Mouse (Mus musculus) left cerebral cortex, postnatal 36 days (tissue): ENCODE measurements at regions not wholly inside any gene's neighbourhood (a gene's known extent, or its start where the extent isn't known, plus 50 kb on each side); places are given as distances from the start of the nearest gene placed in this dataset.
"Not testable (repeated sequence)": the region's sequence is repeated elsewhere in the genome, so short reads cannot be mapped to it uniquely, and the experiment has no call there.

Source experiments
- DNase-seq, 2 experiments: peaks; one replicate each; pipeline ENCODE4 v3.0.0; 2021 to 2022; ENCODE audit warnings: low spot score in 2 of 2, mixed read lengths in 1 of 2
- intact Hi-C: fragments of 180-260 bp; cut with DNase I; formaldehyde crosslinking; loops from one replicate; pipeline ENCODE4 v1.15.1; 2025

DNA sequence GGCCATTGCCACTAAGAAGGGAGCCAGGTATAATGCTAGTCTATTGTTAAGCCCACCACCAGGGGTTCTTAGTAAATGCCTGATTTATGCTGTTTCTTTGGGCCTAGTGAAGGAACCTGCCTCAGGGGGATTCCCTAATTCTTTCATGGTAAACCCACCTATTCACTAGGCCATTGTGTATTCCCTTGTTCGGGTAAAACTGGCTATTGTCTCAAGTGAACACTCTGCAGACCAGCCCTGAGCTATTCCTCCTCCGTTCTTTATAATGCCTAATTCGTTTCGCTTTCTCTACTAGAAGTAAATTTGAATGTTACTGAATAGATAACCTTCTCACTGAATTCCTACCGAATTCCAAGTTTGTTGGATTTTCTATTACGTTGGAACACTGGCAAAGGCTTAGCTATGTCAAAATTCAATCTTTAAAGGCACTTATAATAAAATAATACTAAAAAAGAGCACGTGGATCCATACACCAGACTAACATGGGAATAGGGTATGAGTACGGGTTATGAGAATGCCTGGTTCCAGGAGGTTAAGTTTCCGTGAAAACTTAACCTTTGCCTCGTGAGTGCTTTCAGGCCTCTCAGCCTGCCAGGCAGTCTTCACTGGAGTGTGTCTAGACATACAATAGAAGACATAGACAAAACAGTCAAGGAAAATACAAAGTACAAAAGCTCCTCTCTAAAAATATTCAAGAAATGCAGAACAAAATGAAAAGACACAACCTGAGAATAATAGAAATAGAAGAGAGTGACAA lies 536.8 kb upstream of the Cntn5 start:
- intact Hi-C loops, DNase-seq: not testable (repeated sequence)

DNA sequence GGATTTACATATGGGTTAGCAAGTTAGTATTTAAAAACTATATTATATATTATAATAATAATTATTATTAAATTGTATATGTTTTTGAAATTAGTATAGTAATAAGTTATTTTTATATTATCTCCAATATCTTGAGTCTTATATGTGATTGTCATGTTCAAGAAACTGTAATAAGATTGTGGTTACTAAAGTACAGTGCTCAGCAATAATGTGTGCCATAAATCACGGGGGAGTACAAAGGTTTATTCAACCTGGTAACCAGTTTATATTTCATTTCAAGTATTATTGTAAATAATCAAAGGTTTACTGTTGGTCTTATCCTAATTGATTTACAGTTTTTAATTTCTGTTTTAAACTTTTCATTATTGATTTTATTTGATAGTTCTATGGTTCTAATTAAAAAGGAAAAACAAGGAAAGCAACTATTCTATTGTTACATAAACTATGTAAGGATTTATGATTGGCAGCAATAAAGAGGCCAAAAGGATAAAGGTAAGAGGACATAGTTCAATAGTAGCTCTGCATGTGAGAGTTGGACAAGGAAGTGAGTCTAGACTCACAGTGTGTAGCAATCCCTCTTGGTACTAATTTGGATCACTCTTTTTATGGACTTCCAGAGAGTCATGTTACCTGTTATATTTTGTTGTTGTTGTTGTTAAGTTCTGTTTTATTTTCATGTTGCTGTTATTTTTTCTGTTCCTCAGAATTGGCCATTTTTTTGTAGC lies 532.0 kb upstream of the Cntn5 start:
- no peak for DNase-seq
- intact Hi-C loops, result no loop called here

DNA sequence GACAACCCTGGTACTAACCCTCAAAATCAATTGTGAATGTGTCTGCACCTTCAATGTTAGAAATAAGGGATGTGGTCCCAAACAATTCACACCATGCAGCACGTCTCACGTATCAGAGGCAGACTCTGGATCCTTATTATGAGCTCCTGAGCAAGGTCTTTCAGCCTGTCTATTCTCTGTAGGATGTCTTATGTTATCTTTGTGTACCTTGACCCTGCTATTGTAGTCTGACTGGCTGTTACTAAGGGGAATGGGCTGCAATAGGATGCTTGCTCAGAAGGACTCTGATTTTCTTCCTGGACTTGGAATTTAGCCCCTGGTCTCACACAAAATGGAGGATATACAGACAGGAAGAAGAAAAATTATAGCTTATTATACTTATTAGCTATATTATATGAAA lies 531.4 kb upstream of the Cntn5 start:
- intact Hi-C loops, result no loop called here
- DNase-seq, result no peak

DNA sequence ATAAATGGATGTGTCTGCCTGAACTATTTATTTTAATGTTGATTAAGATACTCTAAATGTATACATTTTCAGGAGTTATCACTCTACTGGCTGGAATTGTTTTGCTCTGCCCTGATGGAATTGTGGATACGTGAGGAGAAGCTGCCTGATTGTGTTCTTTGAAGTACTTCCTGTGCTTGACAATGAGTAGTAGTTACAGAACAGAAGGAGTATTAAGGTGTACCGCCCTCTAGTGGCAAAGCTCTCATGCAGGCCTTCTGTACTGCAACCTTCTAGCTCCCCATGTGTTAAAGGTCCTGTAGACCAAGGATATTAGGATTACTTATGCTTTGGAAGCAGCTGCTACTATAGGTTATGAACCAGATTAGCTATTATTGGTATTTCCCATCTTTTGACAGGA lies 530.4 kb upstream of the Cntn5 start:
- DNase-seq, result no peak

DNA sequence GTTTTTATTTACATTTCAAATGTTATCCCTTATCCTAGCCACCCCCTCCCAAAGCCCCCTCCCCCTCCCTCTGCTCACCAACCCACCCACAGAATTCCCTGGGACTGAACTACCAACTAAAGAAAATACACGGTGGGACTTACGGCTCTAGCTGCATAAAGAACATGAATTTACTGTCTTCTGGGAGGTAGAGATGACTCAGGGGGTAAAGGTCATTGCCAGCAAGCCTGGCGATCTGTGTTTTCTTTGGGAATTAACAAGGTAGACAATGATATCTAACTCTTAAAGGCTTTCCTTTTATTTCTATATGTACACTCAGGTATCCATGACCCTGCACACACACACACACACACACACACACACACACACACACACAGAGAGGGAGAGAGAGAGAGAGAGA lies 521.9 kb upstream of the Cntn5 start:
- intact Hi-C loops, result no loop called here
- DNase-seq, result no peak

More for the DNA sequence above, 530.4 kb upstream of the Cntn5 start:
- intact Hi-C loops, result no loop called here

DNA sequence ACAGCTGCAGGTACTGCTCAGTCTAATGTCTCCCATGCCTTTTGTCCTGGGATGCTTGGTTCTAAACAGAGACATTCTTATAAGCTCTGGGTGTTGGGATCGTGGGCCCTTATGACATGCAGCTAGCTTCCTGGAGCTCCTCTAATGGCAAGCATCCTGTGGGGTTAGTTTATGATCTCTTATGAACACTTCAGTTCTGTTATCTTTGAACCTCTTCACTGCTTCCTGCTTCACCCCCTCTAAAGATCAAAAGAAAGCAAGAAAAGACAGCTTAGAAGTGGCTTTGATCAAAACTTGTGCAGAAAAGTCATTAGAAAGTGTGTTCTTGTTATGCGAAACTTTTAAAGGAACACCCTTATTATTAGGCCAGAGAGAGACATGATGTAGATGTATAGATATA lies 492.3 kb upstream of the Cntn5 start:
- intact Hi-C loops, result no loop called here
- DNase-seq, result no peak

DNA sequence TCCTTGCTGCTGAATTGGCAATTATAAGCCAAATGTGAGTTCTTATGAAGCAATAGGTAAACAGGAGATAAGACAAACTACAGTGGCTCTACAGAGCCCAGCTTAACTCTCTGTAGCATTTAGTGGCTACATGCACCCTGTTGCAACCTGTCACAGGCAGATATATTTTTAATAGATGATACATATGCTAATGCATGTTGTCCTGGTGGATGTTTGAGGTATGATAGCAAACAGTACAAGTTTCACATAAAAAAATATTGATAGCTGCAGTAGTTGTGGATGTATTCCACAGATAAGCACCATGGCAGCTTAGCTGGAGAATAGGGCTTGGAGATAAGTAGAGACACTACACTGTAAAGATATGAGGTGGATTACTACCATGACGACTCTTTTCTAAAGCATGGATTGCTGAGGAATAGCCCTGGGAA lies 477.1 kb upstream of the Cntn5 start:
- DNase-seq, result no peak
- intact Hi-C loops, result no loop called here

DNA sequence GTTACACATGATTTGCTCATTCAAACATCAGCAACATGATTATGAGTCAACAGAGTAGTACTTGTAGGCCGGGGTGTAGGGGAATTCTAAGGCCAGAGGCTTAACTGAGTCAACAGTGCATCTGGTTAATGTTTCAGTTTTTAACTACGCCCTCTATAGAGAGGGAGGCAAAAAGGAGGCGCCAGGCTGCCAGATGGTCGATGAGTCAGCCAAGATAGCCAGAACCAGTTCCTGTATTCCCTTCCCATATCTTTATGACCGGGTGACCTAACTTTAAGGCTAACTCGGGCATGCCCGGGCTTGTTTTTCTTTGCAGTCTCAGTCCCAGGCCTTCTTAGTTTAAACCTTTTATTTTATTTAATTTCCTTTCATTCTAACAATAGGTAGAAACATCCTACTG lies 476.0 kb upstream of the Cntn5 start:
- intact Hi-C loops, result no loop called here
- DNase-seq, result no peak

- no peak for DNase-seq
- intact Hi-C loops, result no loop called here
These were observed 473.5 kb upstream of the Cntn5 start for GRCm38 (mm10) chr9:11378046-11378445.

GRCm38 (mm10) chr9:11377586-11377985 lies 473.0 kb upstream of the Cntn5 start:
- DNase-seq, result no peak
- intact Hi-C loops, result no loop called here

GRCm38 (mm10) chr9:11373294-11373903 lies 468.8 kb upstream of the Cntn5 start:
- DNase-seq, result no peak
- intact Hi-C loops, result no loop called here

- intact Hi-C loops, result no loop called here
These were observed 463.5 kb upstream of the Cntn5 start for GRCm38 (mm10) chr9:11368056-11368455.

DNA sequence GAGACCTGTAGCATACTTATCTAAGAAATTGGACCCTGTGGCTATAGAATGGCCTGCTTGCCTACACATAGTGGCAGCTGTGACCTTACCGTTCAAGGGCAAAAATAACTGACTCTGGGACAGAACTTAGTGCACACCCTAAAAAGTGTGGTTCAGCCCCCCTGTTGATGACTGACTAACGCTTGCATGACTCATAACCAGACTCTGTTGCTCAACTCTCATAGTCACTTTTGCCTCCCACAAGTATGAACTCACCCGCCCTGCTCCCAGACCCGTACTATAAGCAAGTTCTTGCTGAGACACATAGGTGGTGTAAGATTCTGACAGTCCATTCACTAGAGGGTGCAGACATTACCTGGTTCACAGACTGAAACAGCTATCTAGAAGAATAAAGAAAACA lies 424.3 kb upstream of the Cntn5 start:
- DNase-seq, result no peak
- intact Hi-C loops, result no loop called here

More at GRCm38 (mm10) chr9:11368056-11368455, 463.5 kb upstream of the Cntn5 start:
- DNase-seq, result no peak

DNA sequence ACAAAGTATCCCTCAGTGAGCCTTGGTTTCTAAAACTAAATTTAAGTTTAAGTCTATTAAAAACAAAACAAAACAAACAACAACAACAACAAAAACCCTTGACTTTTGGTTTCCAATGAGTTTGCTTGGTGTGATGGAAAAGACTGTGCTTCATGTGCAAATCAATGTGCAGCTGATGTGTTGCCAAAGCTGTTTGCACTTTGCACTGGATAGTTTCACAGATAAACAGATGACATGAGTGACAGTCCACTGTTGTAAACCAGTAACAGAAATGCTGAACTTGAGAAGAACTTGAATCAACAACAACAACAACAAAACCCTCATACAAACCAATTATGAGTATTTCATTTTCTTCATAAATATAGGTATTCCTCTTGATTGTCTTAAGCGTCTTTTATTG lies 412.6 kb upstream of the Cntn5 start:
- intact Hi-C loops, result no loop called here

DNA sequence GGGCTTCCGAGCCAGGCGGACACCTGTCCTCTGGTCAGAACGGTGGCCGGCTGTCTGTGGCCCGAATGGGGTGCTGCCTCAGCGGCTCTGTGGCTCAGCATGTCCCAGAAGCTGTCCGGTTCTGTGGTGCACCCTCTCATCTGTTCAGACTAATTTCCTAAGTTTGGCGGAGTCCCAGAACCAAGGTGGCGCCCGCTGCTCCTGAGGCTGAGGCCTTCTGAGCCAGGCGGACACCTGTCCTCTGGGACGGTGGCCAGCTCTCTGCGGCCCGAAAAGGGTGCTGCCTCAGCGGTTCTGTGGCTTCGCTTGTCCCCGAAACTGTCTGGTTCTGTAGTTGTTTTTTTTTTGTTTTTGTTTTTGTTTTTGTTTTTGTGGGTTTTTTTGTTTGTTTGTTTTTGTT lies 392.5 kb upstream of the Cntn5 start:
- intact Hi-C loops, DNase-seq: not testable (repeated sequence)

More for the DNA sequence above, 412.6 kb upstream of the Cntn5 start:
- no peak for DNase-seq

GRCm38 (mm10) chr9:11285135-11285534 lies 380.6 kb upstream of the Cntn5 start:
- intact Hi-C loops, result no loop called here
- no peak for DNase-seq

DNA sequence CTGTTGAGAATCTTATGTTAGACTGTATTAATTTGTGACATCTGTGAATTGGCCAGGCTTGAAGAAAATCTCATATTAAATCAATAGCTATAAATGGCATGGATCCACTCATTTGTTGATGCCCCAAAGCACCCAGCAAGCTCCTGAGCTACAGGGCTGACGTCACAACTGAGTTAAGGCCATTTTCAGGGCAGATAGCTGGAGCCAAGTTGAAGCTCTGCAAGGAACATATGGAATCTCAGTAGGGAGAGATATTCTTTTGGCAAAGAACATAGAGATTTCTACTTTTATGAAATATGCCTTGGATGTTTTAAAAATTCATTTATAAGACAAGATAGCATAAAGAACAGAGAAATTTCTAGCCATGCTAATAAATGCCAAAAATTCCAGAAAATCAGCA lies 380.0 kb upstream of the Cntn5 start:
- no peak for DNase-seq
- intact Hi-C loops, result no loop called here

GRCm38 (mm10) chr9:11279409-11280127 lies 375.0 kb upstream of the Cntn5 start:
- intact Hi-C loops, result no loop called here
- no peak for DNase-seq

DNA sequence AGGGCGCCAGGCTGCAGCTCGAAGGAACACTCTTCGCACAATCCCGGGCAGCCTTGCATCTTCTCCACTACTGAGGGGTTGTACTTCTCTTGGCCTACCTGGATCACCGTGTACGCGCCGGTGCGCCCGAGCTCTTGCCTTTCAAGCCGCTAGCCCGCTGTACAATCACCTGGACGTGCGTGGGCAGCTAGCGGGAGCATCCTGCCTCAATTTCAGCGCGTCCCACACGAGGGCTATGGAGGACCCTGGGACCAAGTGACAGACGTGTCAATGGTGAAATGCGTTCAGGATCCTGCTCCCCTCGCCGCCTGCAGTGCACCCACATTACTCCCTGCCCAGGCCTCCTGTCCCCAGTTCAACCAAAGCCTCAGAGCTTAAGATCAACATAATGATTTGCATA lies 373.2 kb upstream of the Cntn5 start:
- no peak for DNase-seq
- intact Hi-C loops, result no loop called here

DNA sequence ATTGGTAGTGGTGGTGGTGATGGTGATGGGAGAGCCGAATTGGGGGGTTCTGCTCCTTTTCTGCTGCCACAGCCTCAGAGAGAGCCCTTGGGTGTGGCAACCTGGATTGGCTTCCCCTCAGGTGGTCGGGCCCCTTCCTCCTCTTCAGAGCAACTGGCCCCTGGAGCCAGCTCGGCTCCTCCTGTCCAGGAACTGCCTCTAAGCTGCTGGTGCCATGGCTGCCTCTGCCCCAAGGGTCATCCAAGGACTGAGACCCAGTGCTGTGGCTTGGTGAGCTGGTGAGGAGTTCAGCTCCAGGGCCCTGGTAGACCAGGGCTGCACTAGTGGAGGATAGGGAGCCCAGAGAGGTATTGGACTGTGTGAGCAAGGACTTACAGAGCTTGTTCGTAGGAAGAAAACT lies 372.4 kb upstream of the Cntn5 start:
- intact Hi-C loops, result no loop called here
- DNase-seq, result no peak
